ENCODE assay signal across 8 mouse cellular contexts in genomic region chr3:126723021-126723449, GRCm38 (mm10).
DNase-seq lines count a peak whose midpoint lies in the region; ATAC-seq and TF ChIP-seq lines count a peak whose summit lies in the region.
"Had no signal": no experiment of that assay in that cellular context is flagged by ENCODE, and none has a peak within 500 bp of the region (broad histone marks: within the 10 kb centered on the region; RNA-seq: fewer than 3 reads in every experiment).

No protein-coding gene starts in this region.

- no peaks in the 10 kb centered on the region for H3K27me3 ChIP-seq in midbrain, embryonic 14.5 days (ENCODE audit: control insufficient read depth, insufficient read depth, low read length)
- H3K27me3 ChIP-seq in midbrain, embryonic 10.5 days (ENCODE audit: low read depth, poor library complexity, severe bottlenecking): no peaks in the 10 kb centered on the region
- H3K27me3 ChIP-seq in intestine, postnatal 0 days (replicated peaks; ENCODE audit: control insufficient read depth, insufficient read depth, low read length): no peaks in the 10 kb centered on the region
- H3K27me3 ChIP-seq: limb, embryonic 15.5 days had no signal

- no peak for TF ChIP-seq CTCF in intestine, postnatal 0 days (IDR thresholded peaks at IDR 0.05; ENCODE audit: low read depth)

- no peak for ATAC-seq in midbrain, embryonic 14.5 days (ENCODE audit: low FRiP score, low TSS enrichment)
- no peak for ATAC-seq in intestine, postnatal 0 days

- H3K9ac ChIP-seq in midbrain, embryonic 14.5 days (replicated peaks; ENCODE audit: low read length): no peak overlapping the region
- H3K9ac ChIP-seq in intestine, postnatal 0 days (ENCODE audit: low read depth, low read length): no peak overlapping the region
- H3K9ac ChIP-seq: limb, embryonic 15.5 days had no signal

- no peak overlapping the region for H3K27ac ChIP-seq in midbrain, embryonic 14.5 days (replicated peaks; ENCODE audit: low read depth, low read length)
- H3K27ac ChIP-seq in midbrain, embryonic 10.5 days (replicated peaks): no peak overlapping the region
- H3K27ac ChIP-seq in intestine, postnatal 0 days (ENCODE audit: low read depth, low read length): no peak overlapping the region
- H3K27ac ChIP-seq: limb, embryonic 15.5 days had no signal

- DNase-seq in midbrain, embryonic 14.5 days: peak; percentile 15
- no peak for DNase-seq in midbrain, embryonic 10.5 days (ENCODE audit: low spot score)
- peak; percentile 82 to 88 for DNase-seq in cerebellum, postnatal 36 days
- peak; percentile 71 to 90 for DNase-seq in layer of hippocampus, postnatal 14 days (ENCODE audit: low spot score in 2 of 2)
- peak; percentile 68 for DNase-seq in telencephalon, adult 2 months (ENCODE audit: low read depth, low spot score)
- DNase-seq in spleen, postnatal 14 days (ENCODE audit: low spot score in 2 of 2): no peak

- 81% methylated on average over 5 of the region's 5 CpGs for WGBS in midbrain, embryonic 14.5 days
- 87% methylated on average over 5 of the region's 5 CpGs for WGBS in midbrain, embryonic 10.5 days
- WGBS in intestine, postnatal 0 days: 91% methylated on average over 5 of the region's 5 CpGs

- H3K4me2 ChIP-seq in midbrain, embryonic 14.5 days (ENCODE audit: low read length): no peak overlapping the region
- no peak overlapping the region for H3K4me2 ChIP-seq in intestine, postnatal 0 days (replicated peaks; ENCODE audit: low read depth)
- H3K4me2 ChIP-seq: limb, embryonic 15.5 days had no signal

- no peaks in the 10 kb centered on the region for H3K9me3 ChIP-seq in midbrain, embryonic 14.5 days (ENCODE audit: control insufficient read depth, low read length)
- no peaks in the 10 kb centered on the region for H3K9me3 ChIP-seq in midbrain, embryonic 10.5 days (replicated peaks)
- no peaks in the 10 kb centered on the region for H3K9me3 ChIP-seq in intestine, postnatal 0 days (ENCODE audit: control insufficient read depth)
- H3K9me3 ChIP-seq: limb, embryonic 15.5 days had no signal

- no peaks in the 10 kb centered on the region for H3K36me3 ChIP-seq in midbrain, embryonic 14.5 days (ENCODE audit: control insufficient read depth, insufficient read depth, low read length)
- H3K36me3 ChIP-seq in midbrain, embryonic 10.5 days: no peaks in the 10 kb centered on the region
- H3K36me3 ChIP-seq in intestine, postnatal 0 days (ENCODE audit: control insufficient read depth, insufficient read depth): no peaks in the 10 kb centered on the region
- H3K36me3 ChIP-seq: limb, embryonic 15.5 days had no signal

- H3K4me3 ChIP-seq in midbrain, embryonic 14.5 days (replicated peaks; ENCODE audit: low read depth, low read length): no peak overlapping the region
- H3K4me3 ChIP-seq in midbrain, embryonic 10.5 days: no peak overlapping the region
- no peak overlapping the region for H3K4me3 ChIP-seq in intestine, postnatal 0 days (ENCODE audit: low read depth, low read length)
- H3K4me3 ChIP-seq: limb, embryonic 15.5 days had no signal

- no peaks in the 10 kb centered on the region for H3K4me1 ChIP-seq in midbrain, embryonic 14.5 days (ENCODE audit: control insufficient read depth, insufficient read depth, low read length)
- H3K4me1 ChIP-seq in midbrain, embryonic 10.5 days: no peaks in the 10 kb centered on the region
- H3K4me1 ChIP-seq in intestine, postnatal 0 days (replicated peaks; ENCODE audit: control insufficient read depth, insufficient read depth, low read length): no peaks in the 10 kb centered on the region
- H3K4me1 ChIP-seq: limb, embryonic 15.5 days had no signal

Comparison
In these comparisons a context has a peak if more than half of its experiments do, and no peak if none do; other contexts are left out.
1. DNase-seq: peak in midbrain, embryonic 14.5 days (single experiment), cerebellum, postnatal 36 days (2 of 2), layer of hippocampus, postnatal 14 days (2 of 2) and telencephalon, adult 2 months (single experiment); none in midbrain, embryonic 10.5 days (single experiment) and spleen, postnatal 14 days (0 of 2).